Mouse (Mus musculus): ENCODE data around the gene Ttll12.
A peak's percentile ranks its signal among the peaks of the same experiment; 100 is the strongest.

The Ttll12 gene

DNA sequence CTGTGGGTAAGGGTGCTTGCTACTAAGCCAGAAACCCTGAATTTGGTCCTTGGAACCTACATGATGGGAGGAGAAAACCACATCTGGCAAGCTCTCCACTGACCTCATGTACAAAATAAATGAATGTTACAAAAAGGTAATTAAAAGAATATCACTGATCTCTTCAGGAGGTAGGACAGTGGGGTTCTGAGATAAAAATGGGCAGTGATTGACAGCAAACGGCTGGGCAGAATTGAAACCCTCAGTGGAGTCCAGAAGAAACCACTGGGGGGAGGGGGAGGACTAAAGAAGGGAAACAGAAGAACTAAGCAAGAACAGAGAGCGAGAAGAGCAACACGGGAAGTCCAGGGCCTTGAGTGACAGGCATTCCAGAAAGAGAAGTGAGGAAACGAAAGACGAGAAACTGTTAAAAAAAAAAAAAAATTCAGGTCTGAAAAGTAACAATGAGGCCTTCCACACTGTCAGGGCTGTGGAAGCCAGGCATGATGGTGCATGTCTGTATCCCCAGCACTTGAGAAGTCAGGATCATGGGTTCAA lies 33.9 kb downstream of the Ttll12 start:
- no peak for DNase-seq

DNA sequence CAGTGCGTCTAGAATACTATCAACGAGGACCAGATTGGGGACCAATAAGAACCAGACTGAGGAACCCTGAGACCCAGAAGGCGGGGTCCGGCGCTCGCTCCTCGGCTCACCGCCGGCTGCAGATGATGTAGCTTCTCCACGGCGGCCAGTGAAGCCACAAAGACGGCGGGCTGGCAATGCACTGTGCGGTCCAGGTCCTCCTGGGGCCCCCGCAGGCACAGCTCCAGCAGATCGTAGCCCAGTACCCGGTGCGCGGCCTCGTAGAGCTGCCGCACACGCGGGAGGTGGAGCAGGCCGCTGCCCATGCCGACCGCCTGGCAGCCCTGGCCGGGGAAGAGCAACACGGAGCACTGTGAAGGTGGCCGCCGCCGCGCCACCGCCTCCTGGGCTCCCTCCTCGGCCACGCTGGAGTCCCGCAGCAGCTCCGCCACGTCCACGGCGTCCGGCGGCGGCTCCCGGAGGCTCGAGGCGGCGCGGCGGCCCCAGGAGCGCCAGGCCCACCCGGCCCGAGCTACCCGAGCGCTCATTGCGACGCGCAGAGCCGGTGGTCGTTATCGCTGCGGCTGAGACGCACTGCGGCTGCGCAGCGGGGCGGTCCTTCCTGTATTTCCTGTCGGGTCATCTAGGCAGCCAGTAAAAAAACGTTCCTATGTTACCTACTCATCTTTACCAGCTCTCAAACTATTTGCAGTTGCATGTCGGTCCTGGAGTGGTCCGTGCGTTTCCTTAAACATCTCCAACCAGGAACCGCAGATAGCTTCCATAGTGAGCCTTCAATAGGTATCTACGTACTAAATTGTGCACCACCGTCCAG lies 39.6 kb downstream of the Ttll12 start:
- DNase-seq: peak; percentile 86

- no peak for DNase-seq
Measured at GRCm38 (mm10) chr15:83553831-83554230, 41.1 kb downstream of the Ttll12 start.

DNA sequence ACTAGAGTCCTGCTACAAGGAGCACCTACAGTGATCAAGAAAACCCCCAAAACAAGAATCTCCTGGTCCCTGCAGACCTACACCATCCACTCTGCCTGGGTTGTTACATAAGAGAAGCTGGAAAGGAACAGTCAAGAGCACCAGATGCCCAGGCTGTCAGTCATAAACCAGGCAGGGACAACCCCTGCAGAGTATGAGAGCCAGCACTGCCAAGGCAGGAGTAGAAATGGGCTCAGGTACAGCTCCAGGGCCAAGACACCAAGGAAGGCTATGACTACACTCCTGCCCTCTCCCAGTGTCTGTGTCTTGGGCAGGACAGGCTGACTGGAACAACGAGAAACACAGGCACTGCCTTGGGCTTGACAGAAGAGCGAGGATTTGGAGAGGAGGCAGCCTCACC lies 44.8 kb downstream of the Ttll12 start:
- DNase-seq: no peak

- DNase-seq: no peak
Measured at GRCm38 (mm10) chr15:83547144-83547543, 47.8 kb downstream of the Ttll12 start.

GRCm38 (mm10) chr15:83546029-83546428 lies 48.9 kb downstream of the Ttll12 start:
- DNase-seq: no peak

DNA sequence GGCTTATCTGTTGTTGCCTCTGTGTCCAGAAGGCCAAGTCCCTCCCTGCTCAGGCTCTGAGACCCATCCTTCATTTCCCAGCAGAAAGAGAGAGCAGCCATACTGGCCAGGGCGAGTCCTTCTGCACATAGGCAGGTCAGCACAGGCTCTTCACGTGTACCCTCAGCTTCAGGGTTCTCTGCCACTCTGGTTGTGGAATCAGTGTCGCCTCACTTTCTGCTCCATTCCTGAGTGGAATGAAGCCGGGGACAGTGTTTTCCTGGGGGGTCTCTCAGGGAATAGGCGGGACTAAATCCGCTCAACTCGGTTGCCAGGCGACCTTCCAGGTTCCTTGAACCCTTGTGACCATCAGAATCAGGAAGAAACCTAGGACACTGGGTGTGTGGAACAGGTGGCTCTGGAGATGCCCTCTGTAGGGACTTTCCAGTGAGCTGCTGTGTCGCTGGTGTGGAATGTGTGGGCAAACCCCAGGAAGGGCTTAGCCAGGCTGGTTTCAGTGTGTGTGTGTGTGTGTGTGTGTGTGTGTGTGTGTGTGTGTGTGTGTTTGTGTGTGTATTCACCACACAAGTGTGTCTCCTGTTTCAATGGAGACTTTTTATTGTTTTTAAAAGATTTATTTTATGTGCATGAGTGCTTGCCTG lies 53.2 kb downstream of the Ttll12 start:
- DNase-seq: no peak

- no peak for DNase-seq
Measured at GRCm38 (mm10) chr15:83539905-83540304, 55.1 kb downstream of the Ttll12 start.

GRCm38 (mm10) chr15:83538855-83539254 lies 56.1 kb downstream of the Ttll12 start:
- DNase-seq: no peak

DNA sequence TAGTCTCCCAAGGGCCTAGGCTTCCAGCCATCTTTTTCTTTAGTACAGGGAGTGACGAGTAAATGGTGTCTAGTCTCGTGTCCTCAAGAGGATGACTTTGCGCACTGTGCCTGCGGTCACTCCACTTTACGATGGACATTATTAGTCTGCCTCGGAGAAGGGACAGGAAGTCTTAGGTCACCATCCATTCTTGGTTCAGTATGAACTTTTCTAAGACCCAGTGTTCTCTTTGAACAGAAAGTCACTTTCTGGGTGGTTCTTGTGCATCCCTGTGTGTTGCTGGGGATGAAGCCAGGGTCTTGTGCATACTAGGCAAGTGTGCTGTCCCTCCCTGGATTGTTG lies 59.1 kb downstream of the Ttll12 start:
- DNase-seq: no peak

- DNase-seq: no peak
Measured at GRCm38 (mm10) chr15:83534960-83535889, 59.7 kb downstream of the Ttll12 start.

- no peak for DNase-seq
Measured at GRCm38 (mm10) chr15:83532606-83533005, 62.4 kb downstream of the Ttll12 start.

DNA sequence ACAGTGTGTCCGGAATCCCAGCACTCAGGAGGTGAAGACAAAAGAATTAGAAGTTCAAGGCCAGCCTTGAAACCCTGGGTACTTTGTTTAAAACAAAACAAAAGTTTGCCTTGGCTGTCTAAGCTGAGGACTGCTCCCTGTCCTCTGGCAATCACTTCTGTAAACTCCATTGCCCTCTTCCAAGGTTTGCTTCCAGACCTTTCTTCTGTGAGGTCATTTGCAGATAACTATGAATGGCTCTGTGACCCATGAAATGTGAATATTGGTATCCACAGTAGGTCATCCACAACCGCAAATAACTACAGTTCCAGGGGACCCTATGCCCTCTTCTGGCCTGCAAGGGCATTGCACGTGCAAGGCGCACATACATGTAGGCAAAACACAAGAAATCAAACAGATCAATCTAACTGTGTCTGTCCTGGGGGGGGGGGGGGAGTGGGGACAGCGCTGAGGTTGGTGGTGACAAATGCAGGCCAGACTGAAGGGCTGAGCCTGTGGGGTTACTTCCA lies 62.9 kb downstream of the Ttll12 start:
- DNase-seq: no peak

- no peak for DNase-seq
Measured at GRCm38 (mm10) chr15:83530688-83531087, 64.3 kb downstream of the Ttll12 start.

DNA sequence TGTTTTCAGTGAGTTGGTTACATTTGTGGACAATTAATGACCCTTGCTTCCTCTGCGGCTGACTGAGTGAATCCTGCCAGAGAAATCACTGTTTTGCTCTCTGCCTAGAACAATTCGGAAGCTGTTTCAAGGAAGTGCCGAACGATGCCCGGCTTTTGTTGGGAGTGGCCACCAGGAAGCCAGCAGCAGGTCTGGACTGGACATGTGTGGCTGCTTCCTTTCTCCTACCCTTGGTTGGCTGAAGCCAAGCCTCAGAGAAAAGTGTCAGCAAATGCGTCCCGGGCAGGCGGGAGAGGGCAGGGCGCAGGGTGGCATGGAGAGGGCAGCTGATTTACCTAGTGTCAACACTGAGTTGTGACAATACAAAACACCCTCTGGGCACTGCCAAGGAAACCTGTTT lies 64.7 kb downstream of the Ttll12 start:
- no peak for DNase-seq

DNA sequence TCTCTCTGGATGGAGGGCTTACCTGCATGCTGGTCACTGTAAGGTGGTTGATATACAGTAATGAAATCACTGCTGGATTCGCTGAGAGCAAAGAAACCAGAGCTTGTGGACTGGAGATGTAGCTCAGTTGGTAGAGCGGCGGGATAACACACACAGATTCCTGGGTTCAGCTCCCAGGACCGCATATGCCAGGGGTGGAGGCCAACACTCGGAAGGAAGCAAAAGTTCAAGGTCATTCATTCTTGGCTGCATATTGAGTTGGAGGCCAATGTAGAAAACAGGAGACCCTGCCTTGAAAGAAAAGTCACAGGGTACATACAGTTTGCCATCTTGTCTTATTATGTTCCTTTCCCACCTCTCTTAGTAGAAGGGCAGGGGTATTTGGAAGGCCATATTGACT lies 65.2 kb downstream of the Ttll12 start:
- DNase-seq: no peak

DNA sequence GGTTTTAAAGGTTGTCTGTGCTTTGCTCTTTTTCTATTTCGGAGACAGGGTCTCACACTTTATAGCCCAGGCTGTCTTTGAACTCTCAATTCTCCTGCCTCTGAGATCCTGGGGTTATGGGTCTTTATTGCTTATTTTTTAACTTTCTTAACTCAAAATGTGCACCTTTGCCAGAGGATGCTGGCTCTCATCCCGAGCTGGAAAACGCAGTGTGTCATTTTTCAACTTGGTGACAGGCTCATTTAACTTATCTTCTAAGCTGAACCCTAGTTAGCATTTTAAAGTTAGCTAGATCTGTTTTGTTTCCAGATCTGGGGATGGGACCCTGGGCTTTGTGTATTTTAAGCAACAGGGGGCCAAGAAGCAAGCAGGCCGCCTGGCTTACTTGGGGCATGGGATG lies 66.1 kb downstream of the Ttll12 start:
- no peak for DNase-seq

GRCm38 (mm10) chr15:83527747-83528146 lies 67.2 kb downstream of the Ttll12 start:
- no peak for DNase-seq

DNA sequence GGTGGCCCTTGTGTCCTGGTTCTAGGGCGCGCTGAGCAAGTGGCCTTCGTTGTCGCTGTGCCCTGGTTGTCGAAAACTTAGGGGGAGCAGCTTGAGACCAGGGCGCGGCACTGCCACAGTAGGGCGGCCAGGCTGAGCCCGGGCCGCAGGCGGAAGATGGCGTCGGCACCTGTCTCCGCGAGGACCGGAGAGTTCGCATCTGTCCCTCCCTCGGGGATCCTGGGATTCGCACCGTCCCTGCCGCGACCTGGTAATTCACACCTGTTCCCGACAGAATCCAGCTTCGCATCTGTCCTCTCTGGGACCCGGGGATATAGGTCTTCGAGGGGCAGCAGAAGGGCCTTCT lies 67.9 kb downstream of the Ttll12 start:
- DNase-seq: no peak

- DNase-seq: no peak
Measured at GRCm38 (mm10) chr15:83526424-83527091, 68.4 kb downstream of the Ttll12 start, which contains the start of gene Bik. Gene Bik (plus strand): TSS chr15:83526862.

Measured in cerebellum, adult 9-10 months (tissue).